Mouse (Mus musculus) CH12.LX (cell line): ENCODE measurements at regions not wholly inside any gene's neighbourhood (a gene's known extent, or its start where the extent isn't known, plus 50 kb on each side); places are given as distances from the start of the nearest gene placed in this dataset.

Source experiments
- CHD2 ChIP-seq: IDR thresholded peaks from 2 replicates; pipeline ENCODE4 v1.6.1; 2011; ENCODE audit warnings: low read length, improper control_type of control experiment
- CTCF ChIP-seq, 2 experiments: IDR thresholded peaks in 1 of 2; conservative IDR thresholded peaks in 1 of 2; 2 replicates each; pipeline ENCODE4 v1.5.1; 2011 to 2012; ENCODE audit warnings: low read depth in 2 of 2, low read length in 2 of 2, improper control_type of control experiment in 1 of 2, inconsistent platforms in 1 of 2, mild to moderate bottlenecking in 1 of 2, moderate library complexity in 1 of 2
- EP300 ChIP-seq: IDR thresholded peaks from 2 replicates; pipeline ENCODE4 v1.6.1; 2011; ENCODE audit warnings: low read length, improper control_type of control experiment
- JUND ChIP-seq: conservative IDR thresholded peaks from 2 replicates; pipeline ENCODE4 v1.6.1; 2011; ENCODE audit warnings: low read depth, low read length, improper control_type of control experiment
- MAFK ChIP-seq: IDR thresholded peaks from 2 replicates; pipeline ENCODE4 v1.6.1; 2011; ENCODE audit warnings: low read length, improper control_type of control experiment; ENCODE audit not compliant: insufficient replicate concordance
- MAX ChIP-seq: IDR thresholded peaks from 2 replicates; pipeline ENCODE4 v1.6.1; 2011; ENCODE audit warnings: low read length, improper control_type of control experiment
- NELFE ChIP-seq: IDR thresholded peaks from 2 replicates; pipeline ENCODE4 v1.6.1; 2011; ENCODE audit warnings: low read depth, low read length, improper control_type of control experiment
- POLR2A ChIP-seq: IDR thresholded peaks from 2 replicates; pipeline ENCODE4 v1.6.1; 2011; ENCODE audit warnings: low read depth, mild to moderate bottlenecking, improper control_type of control experiment, low read length
- POLR2AphosphoS2 ChIP-seq: IDR thresholded peaks from 2 replicates; pipeline ENCODE4 v1.6.1; 2011; ENCODE audit warnings: low read depth, low read length, improper control_type of control experiment
- ZMIZ1 ChIP-seq: IDR thresholded peaks from 2 replicates; pipeline ENCODE4 v1.6.1; 2012; ENCODE audit warnings: low read depth, mild to moderate bottlenecking, inconsistent platforms, low read length, improper control_type of control experiment
- ZNF384 ChIP-seq: IDR thresholded peaks from 2 replicates; pipeline ENCODE4 v1.6.1; 2012; ENCODE audit warnings: low read depth, low read length, improper control_type of control experiment, inconsistent platforms

DNA sequence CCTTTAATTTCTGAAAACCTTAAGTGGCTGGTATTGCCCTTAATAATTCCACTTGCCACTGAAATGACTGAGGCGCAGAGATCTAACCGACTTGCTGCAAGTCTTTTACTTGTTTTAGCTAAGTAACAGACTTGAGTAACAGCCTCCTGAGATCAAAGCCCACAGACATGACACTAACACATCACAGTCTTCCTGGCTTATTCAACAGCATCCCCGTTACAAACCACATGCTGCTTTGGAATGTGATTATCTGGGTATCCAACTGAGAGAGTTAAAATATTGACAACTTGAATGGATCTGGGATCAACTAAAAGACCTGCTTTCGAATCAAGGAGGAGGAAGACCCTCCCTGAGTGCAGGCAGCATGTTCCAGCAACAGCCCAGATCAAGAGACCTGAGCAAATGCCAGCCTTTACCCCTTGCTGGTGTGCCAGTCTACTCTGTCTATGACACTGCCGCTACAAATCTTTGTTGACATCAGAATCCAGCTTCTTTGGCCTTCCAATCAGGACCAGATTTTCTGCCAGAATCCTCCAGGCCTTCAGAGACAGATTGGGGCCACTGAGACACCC is 258.7 kb upstream of the Fermt1 start:
- TF ChIP-seq POLR2A, result no peak
- no peak for TF ChIP-seq ZMIZ1
- TF ChIP-seq CTCF (conservative IDR thresholded peaks at IDR 0.05 in 1 of 2, IDR thresholded peaks at IDR 0.05 in 1 of 2; ENCODE audit: low read depth in 2 of 2, low read length in 2 of 2), result no peak
- TF ChIP-seq ZNF384, result no peak
- TF ChIP-seq EP300, result no peak
- TF ChIP-seq MAFK, result no peak
- TF ChIP-seq CHD2, result no peak
- TF ChIP-seq NELFE, result no peak
- TF ChIP-seq JUND, result no peak
- no peak for TF ChIP-seq MAX
- no peak for TF ChIP-seq POLR2AphosphoS2
